Mouse (Mus musculus) testis, adult 2 months (tissue): ENCODE data around the gene Map3k11.

Experiments used
- CTCF ChIP-seq: fragments of 200-500 bp; IDR thresholded peaks from 2 replicates; pipeline ENCODE4 v1.5.1; 2012; ENCODE audit warnings: low read depth, mild to moderate bottlenecking, inconsistent platforms, low read length, moderate library complexity; ENCODE audit not compliant: control insufficient read depth, insufficient read depth, insufficient replicate concordance
- POLR2A ChIP-seq: fragments of 200-500 bp; IDR thresholded peaks from 2 replicates; pipeline ENCODE4 v1.6.1; 2012; ENCODE audit warnings: low read depth, mild to moderate bottlenecking, inconsistent platforms, low read length, moderate library complexity; ENCODE audit not compliant: control insufficient read depth

GRCm38 (mm10) chr19:5730314-5731186, 42.0 kb downstream of the Map3k11 start:
- TF ChIP-seq CTCF (no peak), POLR2A (no peak)
